Mouse (Mus musculus): ENCODE measurements around the gene Ndufa12.

The Ndufa12 gene

DNA sequence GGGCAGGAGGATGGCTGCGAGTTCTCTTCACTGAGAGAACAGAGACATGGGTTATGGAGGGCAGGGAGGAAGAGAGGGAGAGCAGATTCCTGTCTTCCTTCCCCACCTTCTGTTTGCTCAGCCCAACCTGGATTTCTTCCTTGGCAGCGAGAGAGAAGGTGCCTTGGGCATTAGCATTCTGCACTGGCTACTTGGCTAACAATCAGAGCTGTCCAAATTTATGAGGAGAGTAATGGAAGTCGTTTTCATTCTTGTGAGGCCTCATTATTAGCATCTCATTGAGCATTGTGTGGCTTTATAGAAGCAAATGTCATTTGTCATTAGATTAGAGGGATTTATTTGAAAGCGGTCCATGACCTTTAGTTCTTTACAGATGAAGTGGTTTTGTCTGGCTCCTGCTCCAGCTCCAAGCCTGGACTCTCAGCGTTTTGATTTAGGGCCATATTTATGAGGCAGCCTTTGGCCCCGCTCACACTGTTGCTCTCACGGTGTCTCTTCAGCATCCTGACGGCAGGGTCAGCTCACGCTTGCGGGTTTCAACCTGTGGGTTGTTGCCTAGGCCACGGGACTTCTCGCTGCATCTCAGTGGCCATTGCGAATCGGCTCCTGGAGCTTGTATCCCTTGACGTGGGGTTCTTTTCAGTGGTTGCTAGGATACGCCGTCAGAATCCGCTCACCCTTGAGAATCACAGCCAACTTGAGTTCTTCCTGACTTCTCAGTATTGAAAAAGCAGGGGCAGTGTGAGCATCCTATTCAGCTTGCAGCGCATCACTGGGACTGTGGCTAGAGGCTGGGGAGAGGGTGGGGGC is 31.9 kb downstream of the Ndufa12 start:
- peak; percentile 17 to 35 for DNase-seq

DNA sequence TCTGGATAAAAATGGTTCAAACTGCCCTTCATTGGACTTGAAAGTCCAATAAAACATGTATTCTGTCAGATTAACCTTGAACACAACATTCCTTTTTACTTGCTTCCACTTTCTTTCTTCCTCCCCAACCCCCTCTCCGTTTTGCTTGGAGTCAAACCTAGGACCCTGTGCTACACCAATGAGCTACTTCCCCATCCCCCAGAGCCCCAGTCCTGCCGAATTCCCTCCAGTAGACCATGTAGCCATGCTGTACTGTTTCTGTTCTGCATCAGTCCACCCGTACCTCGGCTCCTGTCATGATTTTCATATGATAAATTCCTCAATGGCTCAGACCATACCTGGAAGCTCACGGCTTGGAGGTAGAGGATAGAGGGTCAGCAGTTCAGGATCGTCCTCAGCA is 32.5 kb downstream of the Ndufa12 start:
- no peak for DNase-seq

DNA sequence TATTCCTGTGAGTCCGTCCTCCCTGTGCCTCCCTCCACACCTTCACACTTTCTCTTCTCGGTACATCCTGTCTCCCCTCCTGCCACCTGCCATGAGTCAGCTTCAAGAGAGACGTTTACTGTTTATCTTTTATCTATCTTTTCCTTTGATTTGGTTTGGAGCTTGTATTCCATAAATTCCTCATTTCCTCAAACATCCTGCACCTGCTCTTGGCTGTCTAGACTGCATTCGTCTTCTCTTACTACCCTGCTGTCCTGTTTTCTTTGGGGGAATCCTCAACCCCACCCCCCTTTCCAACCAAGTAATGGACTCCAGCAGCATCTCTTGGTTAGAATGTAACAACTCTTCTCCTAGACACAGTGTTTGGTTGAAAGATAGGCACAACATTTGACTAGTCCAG is 36.7 kb downstream of the Ndufa12 start:
- no peak for DNase-seq

- DNase-seq: no peak
These were observed 42.8 kb downstream of the Ndufa12 start for GRCm38 (mm10) chr10:94241346-94241745.

- no peak for DNase-seq
These were observed 49.3 kb downstream of the Ndufa12 start for GRCm38 (mm10) chr10:94247748-94248349.

- no peak for DNase-seq
These were observed 51.3 kb downstream of the Ndufa12 start for GRCm38 (mm10) chr10:94249575-94250456.

- DNase-seq: no peak
These were observed 54.8 kb downstream of the Ndufa12 start for GRCm38 (mm10) chr10:94253260-94253807.

DNA sequence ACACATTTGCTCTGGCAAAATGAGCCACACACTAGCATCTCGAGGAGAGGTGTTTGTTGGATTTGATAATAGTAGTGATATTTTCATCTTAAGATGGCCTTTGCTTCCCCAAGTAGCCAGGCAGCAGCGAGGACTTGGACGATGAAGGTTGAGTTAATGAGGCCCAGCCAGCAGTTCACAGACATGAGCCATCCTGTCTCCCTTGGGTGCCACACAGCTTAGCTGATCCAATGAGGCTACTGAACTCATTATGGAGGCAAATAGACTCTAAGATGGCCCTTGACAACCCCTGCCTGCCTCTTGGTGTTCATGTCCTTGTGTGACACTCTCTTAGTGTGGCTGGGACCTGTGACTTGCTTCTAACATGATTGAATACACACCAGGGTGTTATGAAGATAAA is 56.2 kb downstream of the Ndufa12 start:
- no peak for DNase-seq

GRCm38 (mm10) chr10:94255744-94256143 is 57.2 kb downstream of the Ndufa12 start:
- DNase-seq: no peak

GRCm38 (mm10) chr10:94256518-94256917 is 58.0 kb downstream of the Ndufa12 start:
- DNase-seq: no peak

DNA sequence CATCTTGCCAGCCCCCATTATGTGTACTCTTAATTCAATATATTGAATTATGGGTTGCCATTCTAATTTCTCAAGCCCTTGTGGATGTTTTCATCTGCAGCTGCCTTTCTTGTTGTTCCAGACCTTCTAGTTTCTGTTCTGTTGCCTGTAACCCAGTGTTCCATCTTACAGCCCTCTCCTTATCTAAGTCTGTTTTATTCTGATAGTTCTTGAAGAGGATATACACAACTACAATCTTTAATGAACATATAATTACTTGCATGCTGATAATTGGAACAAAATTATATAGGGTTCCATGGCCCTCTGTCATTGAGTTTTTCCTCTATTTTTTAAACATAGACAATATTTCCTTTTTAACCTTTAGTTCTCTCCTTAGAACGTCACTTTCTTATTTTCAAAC is 62.0 kb downstream of the Ndufa12 start:
- no peak for DNase-seq

DNA sequence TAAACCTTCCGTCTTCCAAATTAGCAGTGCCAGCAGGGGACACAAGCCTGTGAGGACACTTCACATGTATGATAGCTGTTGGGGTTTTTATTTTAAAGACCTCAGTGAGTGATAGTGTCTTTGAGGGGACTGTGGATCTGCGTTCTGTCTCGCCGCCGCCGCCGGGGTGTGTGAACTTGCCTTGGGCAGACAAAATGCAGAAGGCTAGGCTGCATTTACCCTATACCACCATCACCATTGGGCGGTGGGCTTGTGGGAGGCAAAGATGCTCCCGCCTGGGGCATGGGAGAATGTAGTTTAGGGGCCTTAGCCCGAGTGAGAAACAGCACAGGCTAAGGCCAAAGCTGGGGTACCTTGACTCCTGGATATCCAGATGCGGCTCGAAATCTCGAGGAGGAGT is 64.1 kb downstream of the Ndufa12 start:
- DNase-seq: no peak

DNA sequence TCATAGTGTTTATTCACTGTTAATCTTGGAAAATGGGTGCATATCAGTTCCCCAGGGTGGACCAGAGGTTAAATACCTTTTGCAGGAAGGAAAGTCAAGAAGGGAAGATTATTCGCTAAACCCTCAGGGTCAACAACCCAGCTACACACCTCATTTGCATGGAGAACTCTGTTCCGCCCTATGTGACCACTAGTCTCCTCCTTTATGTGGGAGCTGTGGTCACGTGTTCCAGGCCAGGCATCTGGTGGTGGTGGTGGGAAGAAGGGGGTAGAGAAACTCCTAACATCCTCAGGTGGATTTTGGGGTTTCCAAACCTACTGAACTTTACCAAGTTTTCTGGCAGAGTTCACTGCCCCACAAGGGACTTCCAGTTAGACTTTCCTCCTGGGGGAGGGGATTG is 64.7 kb downstream of the Ndufa12 start:
- DNase-seq: no peak

DNA sequence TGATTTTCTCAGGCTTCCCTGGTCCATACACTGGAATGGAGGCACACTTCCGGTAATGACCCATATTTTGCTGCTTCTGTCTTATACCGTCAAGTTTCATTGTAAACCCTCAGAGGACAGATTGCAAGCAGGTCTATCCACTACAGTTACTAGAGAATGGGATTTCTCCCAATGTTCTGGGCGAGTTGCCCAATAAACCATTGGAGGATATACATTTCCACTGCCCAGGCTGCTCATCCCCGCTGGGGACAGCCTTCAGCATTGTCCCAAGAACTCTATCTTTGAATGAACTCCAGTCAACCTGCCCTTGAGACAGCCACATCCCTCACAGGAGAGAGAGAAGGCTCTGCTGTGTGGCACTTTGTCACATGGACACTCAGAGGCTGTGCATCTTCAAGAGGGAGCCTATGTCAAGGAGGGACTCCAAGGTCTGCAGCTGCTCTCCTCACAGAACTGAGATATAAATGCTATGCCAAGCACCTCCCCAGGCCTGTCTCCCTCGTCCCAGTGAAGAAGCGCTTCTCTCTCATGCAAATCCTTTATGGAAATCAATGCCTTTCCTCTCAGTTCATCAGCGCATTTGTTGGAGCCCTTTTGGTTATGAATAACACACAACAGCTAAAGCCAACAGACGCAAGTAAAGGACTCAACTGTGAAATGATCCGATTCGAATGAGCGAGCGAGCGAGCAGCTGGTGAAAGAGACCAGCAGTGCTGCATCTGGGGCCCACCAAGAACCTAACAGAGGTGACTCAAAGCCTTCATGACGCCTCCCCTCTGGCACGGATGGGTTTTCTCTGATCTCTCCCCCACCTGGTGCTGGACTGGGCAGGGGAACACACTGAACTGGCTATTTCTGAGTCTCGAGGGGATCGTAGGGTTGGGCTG is 67.4 kb downstream of the Ndufa12 start:
- peak; percentile 27 to 54 for DNase-seq

Data from cerebellum, postnatal 36 days (tissue).